Mouse (Mus musculus) kidney, postnatal 10 days (tissue): Measurements from ENCODE around the gene Fam208a.

Source experiments
- DNase-seq: peaks from one replicate; pipeline ENCODE4 v3.0.0; 2021; ENCODE audit warnings: mixed read lengths

Gene Fam208a

DNA sequence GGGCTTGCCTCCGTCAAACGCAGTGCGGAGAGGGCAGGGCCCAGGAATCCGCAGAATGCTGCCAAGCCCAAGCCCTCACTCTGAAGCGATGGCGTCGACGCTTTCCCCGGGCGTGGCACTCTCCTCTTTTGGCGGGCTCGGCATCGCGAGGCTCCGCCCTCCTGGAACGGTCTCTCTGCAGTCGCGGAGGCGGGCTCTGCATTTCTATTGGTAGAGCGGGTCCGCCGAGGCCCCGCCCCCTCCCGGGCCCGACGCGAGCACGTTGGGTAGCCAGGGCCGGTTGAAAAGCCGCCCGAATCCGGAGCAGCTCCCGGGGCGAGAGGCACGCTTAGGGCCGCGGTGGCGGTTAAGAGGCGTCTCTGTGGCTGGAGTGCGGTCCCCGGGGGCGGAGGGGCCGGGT lies at the start of gene Fam208a:
TSS of gene Fam208a (plus strand) at position 262 of the 400 bp plus-strand sequence.
- peak; percentile 97 for DNase-seq

- peak; percentile 33 for DNase-seq
These were observed 49.2 kb upstream of the Fam208a start for GRCm38 (mm10) chr14:27379404-27379803.

DNA sequence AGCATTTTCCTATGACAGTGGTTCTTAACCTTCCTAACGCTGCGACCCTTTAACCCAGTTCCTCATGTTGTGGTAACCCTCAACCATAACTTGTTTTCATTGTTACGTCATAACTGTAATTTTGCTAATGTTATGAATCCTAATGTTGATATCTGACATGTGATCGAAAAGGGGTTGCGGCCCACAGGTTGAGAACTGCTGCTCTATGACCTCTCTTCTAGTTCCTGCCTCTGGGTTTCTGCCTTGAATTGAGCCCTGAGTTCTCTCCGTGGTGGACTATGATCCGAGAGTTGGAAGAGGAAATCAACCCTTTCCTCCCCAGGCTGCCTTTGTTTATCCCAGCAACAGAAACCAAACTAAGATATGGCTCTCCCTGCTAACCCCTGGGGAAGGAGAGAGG lies 47.2 kb upstream of the Fam208a start:
- no peak for DNase-seq

DNA sequence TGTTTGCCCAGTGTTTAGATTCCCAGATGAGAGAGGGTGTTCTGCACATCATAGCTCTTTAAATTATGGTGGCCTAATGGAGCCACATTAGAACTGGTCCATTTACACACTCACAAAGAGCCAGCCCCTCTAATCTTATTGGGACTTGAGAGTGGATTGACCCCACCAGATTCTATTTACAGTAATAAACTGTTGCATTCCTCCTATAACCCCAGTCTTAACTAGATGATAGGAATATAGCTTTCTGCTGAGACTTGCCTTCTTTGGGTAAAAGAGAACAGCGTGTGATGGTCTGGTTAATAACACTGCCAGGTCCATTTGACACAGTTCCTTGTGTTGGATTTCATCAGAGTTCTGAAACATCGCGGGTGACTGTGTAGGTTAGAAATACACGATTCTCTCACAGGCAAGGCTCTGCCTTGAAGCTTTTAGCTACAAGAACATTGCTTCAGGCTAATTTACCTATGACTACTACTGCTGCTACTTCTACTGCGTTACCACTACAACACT lies 45.3 kb upstream of the Fam208a start:
- no peak for DNase-seq

- no peak for DNase-seq
These were observed 44.5 kb upstream of the Fam208a start for GRCm38 (mm10) chr14:27384143-27384542.

- no peak for DNase-seq
These were observed 40.0 kb upstream of the Fam208a start for GRCm38 (mm10) chr14:27388616-27389015.

DNA sequence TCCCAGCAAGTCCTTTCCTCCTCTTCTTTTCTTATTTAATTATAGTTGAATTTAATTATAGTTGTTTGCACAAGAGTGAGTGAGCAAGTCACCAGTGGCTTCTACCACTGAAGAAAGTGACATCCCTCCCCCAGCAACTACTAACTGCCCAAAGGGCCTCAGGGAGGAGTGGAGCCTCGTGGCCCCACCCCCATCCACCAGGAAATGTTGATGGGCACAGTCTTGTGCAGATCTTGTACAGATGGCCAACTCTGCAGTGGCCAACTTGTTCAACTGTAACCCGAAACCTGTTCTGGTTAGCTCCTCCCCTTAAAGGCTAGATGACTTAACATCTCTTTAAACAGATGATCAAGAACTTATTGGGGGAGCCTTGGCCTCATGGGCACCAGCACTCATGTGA lies 38.9 kb upstream of the Fam208a start:
- DNase-seq, result no peak

- no peak for DNase-seq
These were observed 38.0 kb upstream of the Fam208a start for GRCm38 (mm10) chr14:27390663-27391062.

- DNase-seq, result no peak
These were observed 36.8 kb upstream of the Fam208a start for GRCm38 (mm10) chr14:27391776-27392308.

DNA sequence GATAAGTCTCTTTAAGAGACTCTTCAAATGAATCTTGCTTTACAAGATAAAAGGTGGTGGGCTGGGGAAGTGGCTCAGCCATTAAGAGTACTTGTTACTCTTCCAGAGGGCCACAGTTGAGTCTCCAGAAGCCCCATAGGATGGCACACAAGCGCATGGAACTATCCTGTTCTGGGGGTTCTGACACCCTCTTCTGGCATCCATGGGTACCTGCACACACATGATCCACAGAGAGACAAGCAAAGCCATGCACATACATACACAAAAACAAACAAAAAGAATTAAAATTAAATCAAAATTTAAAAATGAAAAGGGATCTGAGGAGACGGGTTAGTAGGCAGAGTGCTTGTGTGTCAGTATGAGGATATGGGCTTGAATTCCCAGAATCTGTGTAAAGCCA lies 36.0 kb upstream of the Fam208a start:
- DNase-seq, result no peak

DNA sequence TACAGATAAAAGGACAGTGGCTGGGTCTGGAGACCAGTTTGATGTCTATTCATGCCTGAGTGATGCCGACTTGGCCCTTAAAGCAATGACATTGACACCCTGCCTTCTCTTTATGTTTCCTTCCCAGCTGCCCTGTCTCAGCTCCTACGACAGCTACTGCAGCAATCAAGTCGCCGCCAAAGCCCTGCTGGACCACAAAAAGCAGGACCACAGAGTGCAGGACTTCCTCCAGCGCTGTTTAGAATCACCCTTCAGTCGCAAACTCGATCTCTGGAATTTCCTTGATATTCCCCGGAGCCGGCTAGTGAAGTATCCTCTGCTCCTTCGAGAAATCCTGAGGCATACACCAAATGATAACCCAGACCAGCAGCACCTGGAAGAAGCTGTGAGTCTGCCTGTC lies 34.8 kb upstream of the Fam208a start:
- peak; percentile 62 for DNase-seq

- no peak for DNase-seq
These were observed 32.2 kb upstream of the Fam208a start for GRCm38 (mm10) chr14:27396424-27396823.

GRCm38 (mm10) chr14:27397526-27397925 lies 31.1 kb upstream of the Fam208a start:
- no peak for DNase-seq

DNA sequence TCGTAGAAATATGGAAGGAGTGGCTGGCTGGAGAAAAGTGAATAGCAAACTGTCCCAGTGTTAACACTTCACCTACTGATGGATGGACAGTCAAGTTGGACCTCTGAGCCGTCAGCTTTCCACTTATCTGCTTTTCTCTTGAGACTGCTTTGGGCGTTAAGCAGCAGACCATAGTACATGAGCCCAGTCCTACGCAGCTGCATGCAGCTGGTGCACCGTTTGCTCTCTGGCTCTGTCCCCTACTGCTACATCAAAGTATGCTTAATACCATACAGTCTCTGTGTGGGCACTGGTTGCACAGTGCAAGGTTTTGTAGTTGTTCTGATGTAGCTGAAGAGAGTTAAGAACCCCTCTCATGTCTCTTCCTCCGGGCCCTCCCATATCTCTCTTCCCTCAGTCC lies 28.1 kb upstream of the Fam208a start:
- DNase-seq, result peak; percentile 63

DNA sequence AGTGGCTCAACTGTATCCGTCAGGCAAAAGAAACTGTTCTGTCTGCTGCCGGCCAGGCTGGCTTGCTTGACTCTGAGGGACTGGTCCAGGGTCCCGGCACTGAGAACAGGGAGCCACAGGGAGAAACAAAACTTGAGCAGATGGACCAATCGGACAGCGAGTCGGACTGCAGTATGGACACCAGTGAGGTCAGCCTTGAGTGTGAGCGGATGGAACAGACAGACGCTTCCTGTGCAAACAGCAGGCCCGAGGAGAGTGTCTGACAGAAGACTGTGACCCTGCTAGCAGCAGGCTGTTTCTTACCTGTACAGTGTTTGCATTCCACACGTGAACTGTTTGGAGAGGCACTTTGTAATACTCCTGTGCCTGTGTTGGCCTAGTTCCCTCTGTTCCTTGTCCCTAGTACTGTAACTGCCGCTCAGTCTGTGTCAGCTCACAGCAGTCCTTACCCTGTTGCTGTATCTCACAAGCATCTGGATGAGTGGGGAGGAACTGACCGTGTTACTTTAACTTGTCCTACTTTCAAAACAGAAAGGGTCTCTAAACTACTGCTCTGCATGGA lies 26.8 kb upstream of the Fam208a start:
- DNase-seq, result no peak

DNA sequence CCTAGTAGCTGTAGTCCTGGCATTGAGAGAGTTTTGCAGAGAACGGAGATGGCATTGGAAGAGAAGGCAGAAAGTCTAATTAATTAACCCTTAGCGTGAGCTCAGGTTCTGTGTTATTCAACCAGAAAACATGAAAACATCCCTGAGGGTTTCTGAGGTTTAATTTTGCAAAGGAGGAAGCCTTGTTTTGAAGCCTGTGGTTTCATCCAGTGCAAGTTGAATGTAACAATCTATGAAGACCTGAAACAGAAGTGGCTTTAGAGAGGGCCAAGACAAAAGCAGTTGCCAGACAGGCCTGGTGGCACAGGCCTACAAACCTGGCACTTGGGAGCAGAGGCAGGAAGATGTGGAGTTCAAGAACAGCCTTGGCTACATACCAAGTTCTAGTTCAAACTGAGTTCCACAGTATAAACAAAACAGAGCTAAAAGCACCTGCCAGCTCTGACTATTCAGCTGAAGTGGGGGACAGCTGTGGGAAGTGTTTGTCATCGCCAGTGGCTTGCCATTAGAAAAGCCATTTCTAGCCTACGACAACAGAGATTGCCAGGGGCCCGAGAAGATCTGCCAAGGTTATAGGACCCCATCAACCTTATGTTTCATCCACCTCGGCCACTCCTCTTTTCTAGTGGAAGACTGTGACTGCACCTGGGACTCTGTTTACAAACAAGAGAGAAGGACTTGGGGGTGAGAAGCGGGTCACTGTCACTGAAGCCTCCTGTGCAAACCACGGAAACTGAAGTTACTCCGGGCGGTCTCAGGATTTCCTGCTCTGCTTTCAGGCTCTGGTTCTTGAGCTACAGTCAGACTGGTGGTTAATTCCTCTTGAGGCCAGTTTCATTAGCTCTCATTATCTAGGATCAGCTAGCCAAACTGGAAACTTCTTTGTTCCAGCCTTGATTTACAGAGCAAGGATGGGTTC lies 26.0 kb upstream of the Fam208a start:
- peak; percentile 29 for DNase-seq

DNA sequence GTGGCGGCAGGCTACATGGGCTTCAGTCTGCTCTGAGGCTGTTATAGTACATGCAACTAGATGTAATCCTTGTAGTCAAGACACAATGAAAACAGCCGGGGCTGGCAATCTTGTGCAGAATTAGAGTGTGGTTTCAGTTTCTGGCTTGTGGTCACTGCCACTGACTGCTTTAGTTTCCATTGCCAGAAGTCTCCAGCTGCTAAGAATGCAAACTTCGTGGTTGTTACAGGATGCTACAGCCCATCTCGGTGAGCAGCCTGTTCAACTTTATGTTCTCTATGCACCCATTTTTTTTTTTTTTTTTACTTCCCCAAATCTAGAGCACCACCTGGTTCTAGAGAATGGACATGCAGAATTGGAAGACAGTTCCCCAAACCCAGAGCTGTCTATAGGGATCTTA lies 23.2 kb upstream of the Fam208a start:
- DNase-seq, result no peak

- no peak for DNase-seq
These were observed 22.7 kb upstream of the Fam208a start for GRCm38 (mm10) chr14:27405947-27406346.

DNA sequence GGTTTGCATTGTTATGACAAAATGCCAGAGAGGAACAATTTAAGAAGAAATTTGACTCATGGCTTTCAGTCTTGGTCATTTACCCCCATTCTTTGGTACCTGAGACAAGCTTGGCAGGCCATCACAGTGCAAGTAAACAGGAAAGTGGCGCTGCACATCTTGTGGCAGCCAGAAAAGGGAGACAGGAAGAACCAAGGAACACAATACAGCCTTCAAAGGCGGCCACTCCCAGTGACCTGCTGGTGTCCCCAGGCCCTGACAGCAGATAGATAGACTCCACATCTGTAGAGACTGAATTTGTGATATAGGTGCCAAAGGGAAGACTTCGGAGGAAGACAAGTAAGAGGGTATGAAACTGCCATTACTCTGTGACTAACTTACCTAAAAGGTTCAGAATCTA lies 20.4 kb upstream of the Fam208a start:
- DNase-seq, result no peak

- DNase-seq, result no peak
These were observed 19.0 kb upstream of the Fam208a start for GRCm38 (mm10) chr14:27409662-27410061.

DNA sequence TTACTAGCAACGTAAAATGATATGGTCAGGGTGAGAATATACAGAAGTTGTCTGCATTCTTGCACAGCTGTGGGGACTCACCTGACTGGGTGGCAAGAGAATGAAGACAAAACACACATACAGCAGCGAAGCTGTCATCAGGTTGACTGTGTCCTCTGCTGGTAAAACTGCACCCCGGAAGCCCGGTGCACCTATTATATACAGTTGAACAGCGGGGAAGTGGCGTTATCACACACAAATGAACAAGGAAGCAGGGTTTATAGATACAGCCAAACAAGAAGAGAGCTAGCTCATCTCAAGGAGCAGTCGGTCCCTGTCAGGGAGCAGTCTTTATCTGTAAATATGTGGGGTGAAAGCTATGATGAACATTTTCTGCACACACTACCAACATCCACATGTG lies 17.1 kb upstream of the Fam208a start:
- DNase-seq, result no peak

DNA sequence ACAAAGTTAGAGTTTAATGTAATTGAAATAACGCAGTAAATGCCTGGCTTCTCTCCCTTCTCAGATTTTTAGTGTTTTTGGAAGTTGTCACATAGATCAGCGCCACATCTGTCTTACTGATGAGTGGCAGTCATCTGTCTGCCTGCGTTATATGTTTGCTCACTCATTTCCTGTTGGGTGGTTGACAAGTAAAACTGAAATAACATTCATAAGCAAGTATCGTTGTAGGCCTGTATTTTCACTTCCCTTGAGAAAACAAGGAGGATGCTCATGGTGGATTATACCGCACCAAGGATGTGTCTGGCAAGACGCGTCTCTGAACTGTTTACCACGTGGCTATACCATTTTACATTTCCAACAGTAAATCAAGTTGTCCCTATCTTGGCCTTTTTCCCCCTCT lies 15.9 kb upstream of the Fam208a start:
- no peak for DNase-seq

DNA sequence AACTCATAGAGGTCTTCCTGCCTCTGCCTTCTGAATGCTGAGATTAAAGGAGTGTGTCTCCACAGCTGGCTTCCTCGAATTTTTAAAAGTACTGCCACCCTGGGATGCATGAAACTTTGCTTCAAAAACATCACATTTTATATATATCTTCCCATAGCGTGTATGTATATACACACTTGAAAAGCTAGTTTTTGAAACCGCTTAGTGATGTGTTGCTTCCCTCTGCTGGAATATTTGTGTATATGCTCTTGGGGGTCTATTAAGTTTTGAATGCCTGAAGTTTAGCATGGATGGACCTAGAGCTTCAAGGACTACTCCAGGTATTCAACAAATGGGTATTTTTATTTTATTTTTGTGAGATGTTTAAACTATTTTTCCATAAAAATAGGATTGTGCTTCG lies 14.7 kb upstream of the Fam208a start:
- DNase-seq, result no peak

DNA sequence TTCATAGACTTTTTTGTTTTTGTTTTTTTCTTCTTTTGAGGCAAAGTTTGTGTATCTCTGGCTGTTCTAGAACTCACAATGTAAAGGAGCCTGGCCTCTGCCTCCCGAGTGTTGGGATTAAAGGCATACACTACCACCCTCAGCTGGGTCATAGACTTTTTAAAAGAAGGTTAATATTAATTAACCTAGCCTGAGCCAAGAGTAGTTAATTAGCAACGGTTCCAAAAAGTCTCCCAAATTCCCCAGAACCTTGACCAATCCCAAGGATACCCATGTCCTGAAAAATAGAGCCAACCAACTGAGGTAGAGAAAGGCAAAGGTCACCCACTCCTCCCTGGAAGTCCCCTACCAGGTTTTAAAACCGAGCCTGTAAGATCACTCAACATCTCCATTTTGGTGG lies 7.8 kb upstream of the Fam208a start:
- no peak for DNase-seq
